Mouse (Mus musculus): ENCODE results near the gene Ctnna3.

- no peak for TF ChIP-seq MYOG (IDR thresholded peaks at IDR 0.05; ENCODE audit: control insufficient read depth in 1 of 3, insufficient read depth in 1 of 3, insufficient read length in 2 of 3, low read depth in 2 of 3)
- no peak for TF ChIP-seq POLR2A (IDR thresholded peaks at IDR 0.05; ENCODE audit: insufficient read length, low read depth)
- TF ChIP-seq MYOD1 (IDR thresholded peaks at IDR 0.05; ENCODE audit: control insufficient read depth in 1 of 3, insufficient read length in 2 of 3, low read depth in 2 of 3) = no peak
- TF ChIP-seq CEBPB (IDR thresholded peaks at IDR 0.05; ENCODE audit: insufficient read depth, poor library complexity, severe bottlenecking) = no peak
- no peak for TF ChIP-seq E2F4 (IDR thresholded peaks at IDR 0.05; ENCODE audit: insufficient read depth)
- TF ChIP-seq USF1 (IDR thresholded peaks at IDR 0.05; ENCODE audit: low read depth) = no peak
- no peak for TF ChIP-seq SRF (IDR thresholded peaks at IDR 0.05; ENCODE audit: control insufficient read depth, insufficient read length, low read depth)
- TF ChIP-seq MAX (IDR thresholded peaks at IDR 0.05; ENCODE audit: low read depth) = no peak
- no peak for TF ChIP-seq POLR2AphosphoS2 (IDR thresholded peaks at IDR 0.05; ENCODE audit: insufficient read length, low read depth)
- no peak for TF ChIP-seq TCF12 (IDR thresholded peaks at IDR 0.05; ENCODE audit: insufficient read depth, poor library complexity, severe bottlenecking)
Measured at GRCm38 (mm10) chr10:63945534-63945933, 515.6 kb downstream of the Ctnna3 start.

All from myocyte (in vitro differentiated cells).